Mouse (Mus musculus) neural tube, embryonic 11.5 days (tissue): ENCODE results near the gene Lrrc3b. TPM values are rescaled to one million over a fixed set of nuclear protein-coding genes. Genes with fewer than 3 reads are reported as not detected.

Source experiments
- ATAC-seq: fragments of 200-750 bp; cut with Nextera tagmentation; 2 replicates; pipeline ENCODE4 v1.8.0; 2017; ENCODE audit warnings: moderate number of reproducible peaks, mild to moderate bottlenecking, moderate TSS enrichment, moderate library complexity; ENCODE audit not compliant: insufficient read depth, low FRiP score, low TSS enrichment
- DNase-seq: peaks from one replicate; pipeline ENCODE4 v3.0.0-alpha.2; 2015; ENCODE audit warnings: low spot score
- H3K27ac ChIP-seq: fragments of 300-500 bp; sonication (generic); 2 replicates; pipeline ENCODE4 v1.5.1; 2014; ENCODE audit warnings: low read depth, mild to moderate bottlenecking, low read length
- H3K27me3 ChIP-seq: fragments of 300-500 bp; sonication (generic); 2 replicates; pipeline ENCODE4 v1.6.1; 2014; ENCODE audit warnings: mild to moderate bottlenecking, low read length, mixed read lengths; ENCODE audit not compliant: control insufficient read depth, insufficient read depth
- H3K36me3 ChIP-seq: fragments of 300-500 bp; sonication (generic); 2 replicates; pipeline ENCODE4 v1.6.1; 2014; ENCODE audit warnings: mild to moderate bottlenecking, low read length, moderate library complexity, mixed read lengths; ENCODE audit not compliant: control insufficient read depth, insufficient read depth
- H3K4me1 ChIP-seq: fragments of 300-500 bp; sonication (generic); 2 replicates; pipeline ENCODE4 v1.6.1; 2014; ENCODE audit warnings: low read length, mixed read lengths; ENCODE audit not compliant: control insufficient read depth, insufficient read depth
- H3K4me2 ChIP-seq: fragments of 300-500 bp; sonication (generic); 2 replicates; pipeline ENCODE4 v1.6.1; 2014; ENCODE audit warnings: low read depth, mild to moderate bottlenecking, moderate library complexity
- H3K4me3 ChIP-seq: fragments of 300-500 bp; sonication (generic); 2 replicates; pipeline ENCODE4 v1.5.1; 2014; ENCODE audit warnings: low read depth, low read length
- H3K9ac ChIP-seq: fragments of 300-500 bp; sonication (generic); 2 replicates; pipeline ENCODE4 v1.6.1; 2014; ENCODE audit warnings: mild to moderate bottlenecking, low read length
- H3K9me3 ChIP-seq: fragments of 300-500 bp; sonication (generic); 2 replicates; pipeline ENCODE4 v1.6.1; 2016; ENCODE audit warnings: low read length; ENCODE audit not compliant: control insufficient read depth
- WGBS: fragments of 180-500 bp; shearing (Covaris S2); extraction: QIAGEN DNeasy Blood & Tissue Kit; methylation state at CpG from one replicate; pipeline ENCODE4 v1.1.7; 2014; 5-methylcytosine and 5-hydroxymethylcytosine counted together
- polyA plus RNA-seq: library from polyadenylated mRNA; unstranded; fragments of >200 nt; fragmentation: Nextera tagmentation; extraction: Ambion mirVana; gene quantifications from 2 replicates; pipeline ENCODE4 v1.2.1, GENCODE M21; 2014

Lrrc3b gene
- polyA plus RNA-seq, 1 experiment from 2014 or later = 0.93 TPM

GRCm38 (mm10) chr14:15322441-15323123 lies 116.2 kb downstream of the Lrrc3b start:
- H3K4me2 ChIP-seq = no peak overlapping the region
- no peak overlapping the region for H3K4me3 ChIP-seq
- no peak overlapping the region for H3K27ac ChIP-seq
- no peak for DNase-seq
- no peak overlapping the region for H3K9ac ChIP-seq
- no peak for ATAC-seq
- H3K4me1 ChIP-seq = no peaks in the 10 kb centered on the region
- H3K27me3 ChIP-seq = no peaks in the 10 kb centered on the region
- WGBS = 78% methylated on average over 9 of the region's 9 CpGs
- no peaks in the 10 kb centered on the region for H3K9me3 ChIP-seq
- H3K36me3 ChIP-seq = no peaks in the 10 kb centered on the region

GRCm38 (mm10) chr14:15319399-15319915 lies 119.3 kb downstream of the Lrrc3b start:
- no peaks in the 10 kb centered on the region for H3K36me3 ChIP-seq
- no peak overlapping the region for H3K9ac ChIP-seq
- no peaks in the 10 kb centered on the region for H3K4me1 ChIP-seq
- H3K9me3 ChIP-seq = no peaks in the 10 kb centered on the region
- H3K27me3 ChIP-seq = no peaks in the 10 kb centered on the region
- no peak overlapping the region for H3K27ac ChIP-seq
- DNase-seq (no peak), ATAC-seq (no peak)
- H3K4me3 ChIP-seq = no peak overlapping the region
- H3K4me2 ChIP-seq = no peak overlapping the region

GRCm38 (mm10) chr14:15308576-15308975 lies 130.2 kb downstream of the Lrrc3b start:
- H3K36me3 ChIP-seq = no peaks in the 10 kb centered on the region
- WGBS = 76% methylated on average over 2 of the region's 2 CpGs
- DNase-seq = no peak
- H3K4me3 ChIP-seq = no peak overlapping the region
- H3K4me1 ChIP-seq = no peaks in the 10 kb centered on the region
- H3K9ac ChIP-seq = no peak overlapping the region
- no peak overlapping the region for H3K4me2 ChIP-seq
- no peak overlapping the region for H3K27ac ChIP-seq
- no peaks in the 10 kb centered on the region for H3K9me3 ChIP-seq
- no peak for ATAC-seq
- H3K27me3 ChIP-seq = no peaks in the 10 kb centered on the region
